Mouse (Mus musculus) regulatory T cell (primary cell): Measurements from ENCODE around the gene Olfr875.
"Not testable (repeated sequence)": the region's sequence is repeated elsewhere in the genome, so short reads cannot be mapped to it uniquely, and the experiment has no call there.

Experiments used
- in situ Hi-C: fragments of 300-600 bp; cut with MboI, MseI; formaldehyde crosslinking; loops from one replicate; pipeline ENCODE4 v1.15.1; 2025; ENCODE audit warnings: high pct_unique_total_duplicates

Olfr875 gene

DNA sequence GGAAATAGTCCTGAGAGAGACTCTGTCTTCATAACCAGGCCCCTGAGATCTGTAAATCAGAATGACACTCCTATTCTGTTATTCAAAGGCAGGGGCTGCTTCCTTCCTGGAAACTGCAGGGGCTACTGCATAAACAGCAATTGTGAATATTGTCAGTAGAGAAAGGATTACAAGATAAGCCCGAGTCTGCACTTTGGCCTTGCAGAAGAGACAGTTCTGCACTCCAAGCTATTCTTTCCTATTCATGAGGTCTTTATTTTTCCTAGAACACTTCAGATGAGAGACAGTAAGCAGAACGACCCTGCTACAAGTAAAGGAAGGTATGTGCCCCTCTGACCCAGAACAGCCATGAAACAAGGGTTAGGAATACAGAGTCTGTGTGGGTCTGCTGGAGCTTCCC lies at the start of gene Olfr875:
Gene Olfr875 (plus strand): TSS at position 99 of the 400 bp plus-strand sequence.
- in situ Hi-C loops, result no loop called here

DNA sequence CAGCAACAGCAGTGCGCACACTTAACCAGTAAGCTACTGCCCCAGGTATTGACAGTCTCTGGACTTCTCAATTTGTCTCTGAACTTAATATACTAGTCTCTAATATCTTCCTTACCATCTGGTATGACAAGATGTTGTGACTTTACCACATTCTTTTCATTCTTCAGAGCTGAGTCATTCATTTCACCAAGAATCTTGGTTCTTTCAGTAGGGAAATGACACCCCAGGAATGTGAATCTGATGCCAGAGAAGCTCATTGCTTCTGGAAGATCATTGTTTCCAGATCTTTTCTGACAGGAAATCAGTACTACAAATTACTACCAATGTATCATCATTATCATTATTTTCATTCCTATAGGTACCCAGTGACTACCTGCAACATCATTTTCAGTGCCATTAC lies 37.3 kb upstream of the Olfr875 start:
- in situ Hi-C loops, result no loop called here

DNA sequence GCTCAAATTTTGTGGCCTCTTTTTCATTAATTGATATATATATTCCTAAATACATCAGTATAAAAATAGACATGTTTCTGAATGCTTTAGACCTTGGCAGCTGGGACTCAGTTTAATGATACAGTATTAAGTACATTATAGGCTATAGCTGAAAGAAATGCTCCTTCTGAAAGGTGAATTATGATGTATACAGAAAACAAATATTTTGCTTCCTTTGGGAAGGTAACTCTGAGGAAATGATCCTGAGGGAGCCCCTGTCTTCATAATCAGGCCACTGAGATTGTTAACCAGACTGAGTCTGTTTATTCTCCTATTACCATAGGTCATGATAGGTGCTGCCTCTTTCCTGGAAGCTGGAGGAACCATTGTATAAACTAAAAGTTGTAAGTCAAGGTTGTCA lies 26.9 kb upstream of the Olfr875 start, which contains the start of gene Olfr874:
Gene Olfr874 (plus strand): TSS at position 301 of the 400 bp plus-strand sequence.
- in situ Hi-C loops, result no loop called here

DNA sequence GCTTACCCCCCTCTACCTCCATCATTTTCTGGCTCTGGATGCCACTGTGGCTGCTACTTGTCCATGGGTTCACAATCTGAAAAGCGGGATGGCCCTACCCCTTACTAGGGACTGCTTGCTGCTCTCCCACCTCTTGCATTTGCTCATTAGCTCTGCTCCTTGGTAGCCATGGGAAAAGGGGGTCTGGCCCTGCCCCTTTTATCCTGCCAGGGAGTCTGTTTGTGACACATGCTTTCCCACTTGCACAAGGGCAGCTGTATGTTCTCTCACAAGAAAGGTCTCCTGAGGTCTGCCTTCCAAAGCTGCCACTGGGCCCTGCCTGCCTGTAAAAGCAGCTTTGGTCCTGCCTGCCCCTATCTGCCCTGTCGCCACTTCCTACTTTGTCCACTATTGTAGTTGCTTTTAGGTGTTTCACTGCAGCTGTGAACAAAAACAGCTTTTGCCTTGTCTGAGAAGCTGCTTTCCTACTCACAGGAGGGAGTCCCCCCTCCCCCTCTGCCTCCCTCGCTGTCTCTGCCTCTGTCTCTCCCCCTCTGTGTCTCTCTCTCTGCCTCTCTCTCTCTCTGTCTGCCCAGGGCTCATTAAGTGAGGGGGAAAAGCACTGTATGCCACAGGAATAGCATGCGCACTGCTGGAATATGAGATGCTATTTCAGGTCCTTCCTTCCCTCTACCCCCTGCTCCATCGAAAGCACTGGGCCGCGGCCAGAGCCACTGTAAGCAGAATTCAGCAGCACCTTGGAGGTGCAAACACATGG lies 21.2 kb upstream of the Olfr875 start:
- in situ Hi-C loops, result no loop called here

DNA sequence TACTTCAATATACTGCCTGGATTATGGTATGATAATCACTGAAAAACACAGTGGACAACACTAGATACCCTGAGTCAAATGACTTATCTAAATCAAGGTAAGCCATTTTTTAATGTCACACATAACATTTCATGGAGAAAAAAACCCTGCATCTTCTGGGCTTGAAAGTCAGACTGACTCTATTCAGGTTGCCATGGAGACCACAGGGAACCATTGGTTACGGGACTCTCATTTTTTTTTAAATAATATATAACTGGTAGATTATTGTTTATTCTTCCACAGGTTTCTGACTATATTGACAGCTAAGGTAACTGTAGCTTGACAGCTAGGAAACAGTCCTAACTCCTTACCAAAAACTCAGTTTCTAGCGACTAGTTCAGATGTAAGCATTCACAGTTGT lies 20.2 kb upstream of the Olfr875 start:
- in situ Hi-C loops, result no loop called here

DNA sequence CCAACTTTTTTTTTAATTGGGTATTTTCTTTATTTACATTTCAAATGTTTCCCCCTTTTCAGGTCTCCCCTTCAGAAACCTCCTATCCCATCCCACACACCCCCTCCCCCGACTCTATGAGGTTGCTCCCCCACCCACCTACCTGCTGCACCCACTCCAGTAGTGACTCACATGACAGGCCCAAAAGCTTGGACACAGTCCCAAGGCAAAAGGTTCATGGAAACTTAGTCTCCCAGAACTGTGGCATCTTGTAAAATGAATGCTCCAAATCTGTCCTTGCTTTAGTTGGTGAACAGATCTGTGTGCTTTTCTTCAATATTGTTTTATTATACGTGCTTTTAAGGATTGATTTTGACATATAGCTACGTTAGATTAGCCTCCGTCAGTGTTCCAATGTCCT lies 19.7 kb upstream of the Olfr875 start:
- in situ Hi-C loops, result no loop called here

DNA sequence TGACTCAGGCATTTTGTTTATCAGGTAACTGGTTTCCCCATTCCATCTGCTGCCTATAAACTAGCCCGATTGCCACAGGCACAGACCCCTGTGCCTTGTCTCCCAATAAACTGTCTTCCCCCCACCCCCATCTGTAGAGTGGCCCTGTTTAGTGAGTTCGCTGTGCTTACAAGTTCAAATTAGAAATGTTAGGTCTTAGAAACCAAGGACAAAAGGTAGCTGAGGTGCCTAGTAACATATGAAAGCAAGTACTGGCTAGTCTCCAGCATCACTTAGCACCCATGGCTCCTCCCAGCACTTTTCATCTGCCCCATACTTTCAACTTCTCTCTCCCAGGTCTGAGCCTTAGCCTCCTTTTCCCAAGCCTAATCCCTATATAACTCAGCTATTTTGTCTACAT lies 9.9 kb upstream of the Olfr875 start:
- in situ Hi-C loops, result loop anchor here (5.0 kb wide), 1 partner anchor 66 kb away; no protein-coding TSS in a partner anchor

DNA sequence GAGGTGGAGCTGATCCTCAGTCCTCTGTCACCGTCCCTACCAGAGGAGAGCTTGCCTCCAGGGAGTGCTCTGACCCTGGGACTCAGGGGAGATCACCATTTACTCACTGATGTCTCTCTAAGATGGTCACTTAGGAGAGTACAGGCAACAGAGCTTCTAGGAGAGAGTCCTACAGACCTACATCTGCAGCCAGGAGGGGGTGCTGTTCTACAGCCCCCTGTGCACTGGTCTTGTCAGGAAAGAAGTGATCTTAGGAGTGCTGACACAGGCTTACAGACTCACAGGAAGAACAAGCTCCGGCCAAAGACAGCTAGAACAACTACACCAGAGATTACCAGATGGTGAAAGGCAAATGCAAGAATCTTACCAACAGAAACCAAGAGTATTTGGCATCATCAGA lies 9.1 kb upstream of the Olfr875 start:
- in situ Hi-C loops, result loop anchor here (5.0 kb wide), 1 partner anchor 65 kb away; no protein-coding TSS in a partner anchor

DNA sequence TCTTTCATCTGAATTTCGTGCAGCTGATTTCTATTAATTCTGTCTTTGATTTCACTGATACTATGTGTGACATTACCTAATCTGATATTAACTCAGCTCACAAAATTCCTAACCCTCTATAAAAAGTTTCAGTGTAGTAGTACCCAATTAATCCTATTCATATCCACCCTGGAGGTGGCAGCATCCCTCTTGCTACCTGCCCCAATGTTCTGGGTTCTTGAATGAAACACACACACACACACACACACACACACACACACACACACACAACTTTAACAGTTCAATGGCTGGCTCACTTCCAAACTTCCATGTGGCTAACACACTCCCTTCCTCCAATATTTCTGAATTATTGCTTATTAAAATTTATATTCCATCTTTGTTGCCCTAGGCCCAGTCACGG lies 996 bp upstream of the Olfr875 start:
- in situ Hi-C loops, result no loop called here

DNA sequence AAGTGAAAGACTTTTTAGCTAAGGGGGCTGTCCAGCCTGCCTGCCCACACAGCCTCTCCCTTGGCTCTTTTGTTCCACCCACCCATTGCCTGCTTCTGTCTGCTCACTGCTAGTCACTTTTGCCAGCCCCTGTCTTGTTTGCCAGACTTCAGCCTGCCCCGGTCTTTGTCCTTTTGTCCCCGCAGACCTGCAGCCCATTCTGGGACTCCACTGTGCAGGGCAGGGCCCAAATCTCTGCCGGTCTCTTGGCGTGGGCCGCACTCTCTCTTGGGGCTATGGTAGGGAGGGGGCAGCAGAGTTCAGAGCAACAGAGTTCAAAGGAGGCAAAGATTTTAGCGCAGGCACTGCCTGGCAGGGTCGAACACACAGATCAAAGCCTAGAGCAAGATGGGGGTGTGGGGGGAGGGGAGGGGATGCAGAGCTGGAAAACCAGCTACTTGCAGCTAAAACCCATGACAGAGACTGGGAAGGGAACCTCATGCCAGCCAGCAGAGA lies 11.2 kb downstream of the Olfr875 start:
- in situ Hi-C loops, result no loop called here

DNA sequence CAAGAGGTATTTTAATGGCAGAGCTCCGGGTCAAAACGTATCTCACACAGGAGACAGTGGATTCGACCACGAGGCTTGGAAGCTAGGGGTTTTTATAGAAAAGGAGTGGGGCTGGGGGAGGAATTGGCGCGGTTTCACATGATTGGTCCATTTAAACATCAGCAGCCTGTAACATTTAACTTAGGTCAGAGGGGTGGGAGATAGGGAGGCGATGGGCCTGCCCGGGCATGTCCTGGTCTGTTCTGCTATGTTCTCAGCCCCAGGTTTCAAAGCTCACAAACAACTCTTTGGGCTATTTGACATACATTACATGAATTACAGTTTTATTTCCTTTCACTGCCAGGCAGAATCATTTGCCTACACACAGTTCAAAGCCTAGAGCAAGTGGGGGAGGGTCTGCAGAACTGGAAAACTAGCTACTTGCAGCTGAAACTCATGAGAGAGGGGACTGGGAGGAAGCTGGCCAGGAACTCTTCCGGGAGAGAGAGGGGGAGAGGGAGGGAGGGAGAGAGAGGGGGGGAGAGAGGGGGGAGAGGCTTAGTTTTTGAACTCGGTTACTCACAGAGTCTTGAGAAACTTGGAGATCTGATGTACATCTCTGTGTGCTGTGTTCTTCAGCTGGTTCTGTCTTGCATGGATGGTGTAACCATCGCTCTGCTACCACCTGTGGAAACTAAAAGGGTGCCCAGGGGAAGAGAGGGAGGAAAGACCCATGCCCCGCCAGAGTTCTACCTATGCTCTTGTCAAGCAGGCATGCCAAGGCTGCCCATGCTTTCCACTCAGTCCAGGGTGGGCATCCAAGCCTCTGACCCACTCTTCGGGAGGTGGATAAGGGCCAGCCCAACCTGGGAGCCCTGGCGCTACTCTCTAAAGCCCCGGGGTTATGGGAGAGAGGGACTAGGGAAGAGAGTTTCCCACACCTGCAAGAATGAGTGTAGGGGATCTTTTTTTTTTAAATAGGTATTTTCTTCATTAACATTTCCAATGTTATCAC lies 12.0 kb downstream of the Olfr875 start:
- in situ Hi-C loops, result not testable (repeated sequence)

DNA sequence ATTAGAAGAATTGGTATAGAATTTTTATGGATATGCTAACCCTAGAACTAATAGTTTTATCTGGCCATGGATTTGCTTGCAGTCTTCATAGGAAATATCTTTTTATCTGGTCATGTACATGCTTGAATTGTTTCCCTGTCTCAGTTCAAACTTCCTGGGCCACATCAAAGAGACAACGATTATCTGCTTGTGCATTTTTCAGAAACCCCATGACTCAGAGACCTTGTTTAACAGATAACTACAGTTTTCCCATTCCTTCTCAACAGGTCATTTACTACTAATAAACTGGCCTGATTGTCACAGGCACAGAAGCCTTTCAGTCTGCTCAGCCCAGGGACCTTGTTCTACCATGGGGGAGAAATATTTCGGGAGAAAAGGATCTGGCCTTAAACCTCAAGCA lies 14.8 kb downstream of the Olfr875 start:
- in situ Hi-C loops, result no loop called here

DNA sequence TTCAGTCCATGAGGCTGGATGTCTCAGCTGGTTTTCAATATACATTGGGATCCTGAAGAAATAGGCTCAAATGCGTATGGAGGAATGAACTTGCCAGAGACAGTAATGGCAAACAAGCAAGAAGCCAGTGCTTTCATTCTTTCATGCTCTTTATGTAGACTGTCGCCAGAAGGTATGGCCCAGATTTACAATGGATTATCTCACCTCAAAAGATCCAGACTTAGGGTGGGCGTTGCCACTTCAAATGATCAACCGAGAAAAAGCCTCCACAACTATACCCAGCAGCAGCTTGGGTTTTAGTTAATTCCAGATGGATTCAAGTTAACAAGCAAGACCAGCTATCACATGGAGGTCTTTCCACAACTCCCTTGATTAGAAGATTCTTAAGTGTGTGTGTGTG lies 30.4 kb downstream of the Olfr875 start:
- in situ Hi-C loops, result no loop called here

DNA sequence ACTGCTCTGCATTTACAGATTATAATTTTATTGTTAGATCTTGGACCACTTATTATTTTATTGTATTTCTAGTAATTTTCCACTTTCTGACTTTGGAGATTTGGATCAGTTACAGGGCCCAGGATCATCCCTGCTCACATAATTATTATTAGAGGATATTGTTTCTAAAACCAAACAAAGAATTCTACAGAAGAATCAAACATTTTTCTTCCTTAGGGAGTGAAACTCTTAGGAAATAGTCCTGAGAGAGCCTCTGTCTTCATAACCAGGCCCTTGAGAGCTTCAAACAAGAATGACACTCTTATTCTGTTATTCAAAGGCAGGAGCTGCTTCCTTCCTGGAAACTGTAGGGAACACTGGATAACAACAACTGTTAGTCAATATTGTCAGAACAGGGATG lies 31.1 kb downstream of the Olfr875 start, which contains the start of gene Olfr876:
Gene Olfr876 (plus strand): TSS at position 301 of the 400 bp plus-strand sequence.
- in situ Hi-C loops, result no loop called here

DNA sequence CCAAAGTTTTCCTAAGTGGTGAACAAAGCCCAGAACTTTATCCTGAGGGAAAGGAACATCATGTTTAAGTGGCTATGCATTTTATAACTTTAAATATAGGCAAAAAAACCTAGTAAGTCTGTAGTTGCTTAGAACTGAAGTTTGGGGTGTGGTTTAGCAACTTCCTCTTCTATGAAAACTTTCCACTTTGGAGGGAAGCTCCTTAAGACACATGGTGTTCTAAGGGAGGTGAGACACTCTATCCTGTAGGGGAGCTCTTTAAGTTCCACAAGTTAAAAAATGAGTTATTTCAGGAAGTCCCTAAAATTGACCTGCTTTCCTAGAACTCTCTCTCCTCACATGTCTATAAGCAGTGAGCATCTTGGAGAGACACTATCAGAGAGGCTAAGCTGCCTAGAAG lies 35.6 kb downstream of the Olfr875 start:
- in situ Hi-C loops, result no loop called here

DNA sequence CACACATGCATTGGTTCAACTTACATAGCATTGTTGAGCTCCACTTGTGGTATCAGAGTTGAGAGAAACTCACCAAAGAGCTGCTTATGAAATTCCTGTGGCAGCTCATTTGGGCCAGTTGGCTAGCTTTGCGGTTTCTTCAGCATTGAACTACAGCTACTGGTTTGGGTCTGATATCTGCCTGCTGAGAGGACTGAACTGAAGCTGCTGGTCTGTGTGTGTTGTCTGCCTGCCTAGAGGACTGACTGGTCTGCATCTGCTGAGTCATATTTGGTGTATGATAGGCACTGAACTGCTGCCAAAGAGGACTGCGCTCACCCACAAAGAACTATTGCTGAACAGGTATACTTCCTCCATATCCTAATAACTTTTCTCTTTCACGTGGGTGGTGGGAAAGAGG lies 36.8 kb downstream of the Olfr875 start:
- in situ Hi-C loops, result no loop called here

DNA sequence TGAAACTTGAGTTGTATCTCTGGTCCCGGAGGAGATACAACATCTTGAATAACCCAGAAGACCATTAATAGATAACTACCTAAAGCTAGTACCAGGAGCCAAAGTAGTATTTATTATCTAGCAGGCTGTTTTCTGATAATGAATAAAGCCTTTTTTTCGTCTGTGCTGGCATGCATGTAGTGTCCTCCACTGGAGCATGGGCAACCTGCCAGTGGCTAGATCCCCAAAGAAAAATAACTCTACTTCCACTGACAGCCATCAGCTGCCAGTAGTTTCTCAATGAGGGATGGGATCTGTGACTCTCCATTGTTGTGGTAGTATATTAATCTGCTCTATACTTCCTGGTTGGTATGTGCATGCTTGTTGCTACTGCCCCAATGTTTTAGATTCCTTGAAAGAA lies 37.3 kb downstream of the Olfr875 start:
- in situ Hi-C loops, result no loop called here

DNA sequence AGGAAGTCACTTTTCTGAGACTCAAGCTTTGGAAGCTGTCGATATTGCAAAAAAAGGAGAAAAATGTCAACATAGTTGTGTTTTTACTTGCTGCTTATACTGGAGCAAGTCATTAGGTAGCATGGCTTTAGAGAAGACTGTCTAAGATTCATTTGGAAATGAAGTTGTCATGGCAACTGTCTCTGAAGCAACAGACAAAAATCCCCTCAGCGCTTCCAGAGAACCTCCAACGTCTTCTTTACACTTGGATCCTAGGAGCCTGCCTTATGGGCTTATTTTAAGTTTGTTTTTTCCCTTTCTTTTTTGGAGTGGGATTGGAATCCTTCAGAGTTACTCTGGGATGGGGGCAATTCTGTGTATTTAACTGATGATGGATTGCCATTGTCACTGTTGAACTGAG lies 43.0 kb downstream of the Olfr875 start:
- in situ Hi-C loops, result no loop called here
